Mouse (Mus musculus): ENCODE data around the gene Mrpl58. TPM values are rescaled to one million over a fixed set of nuclear protein-coding genes. Genes with fewer than 3 reads are reported as not detected.

Gene Mrpl58
- polyA plus RNA-seq (2016; fragmentation: Nextera tagmentation; extraction: Ambion mirVana), result 175 and 182 TPM in 2 replicates

DNA sequence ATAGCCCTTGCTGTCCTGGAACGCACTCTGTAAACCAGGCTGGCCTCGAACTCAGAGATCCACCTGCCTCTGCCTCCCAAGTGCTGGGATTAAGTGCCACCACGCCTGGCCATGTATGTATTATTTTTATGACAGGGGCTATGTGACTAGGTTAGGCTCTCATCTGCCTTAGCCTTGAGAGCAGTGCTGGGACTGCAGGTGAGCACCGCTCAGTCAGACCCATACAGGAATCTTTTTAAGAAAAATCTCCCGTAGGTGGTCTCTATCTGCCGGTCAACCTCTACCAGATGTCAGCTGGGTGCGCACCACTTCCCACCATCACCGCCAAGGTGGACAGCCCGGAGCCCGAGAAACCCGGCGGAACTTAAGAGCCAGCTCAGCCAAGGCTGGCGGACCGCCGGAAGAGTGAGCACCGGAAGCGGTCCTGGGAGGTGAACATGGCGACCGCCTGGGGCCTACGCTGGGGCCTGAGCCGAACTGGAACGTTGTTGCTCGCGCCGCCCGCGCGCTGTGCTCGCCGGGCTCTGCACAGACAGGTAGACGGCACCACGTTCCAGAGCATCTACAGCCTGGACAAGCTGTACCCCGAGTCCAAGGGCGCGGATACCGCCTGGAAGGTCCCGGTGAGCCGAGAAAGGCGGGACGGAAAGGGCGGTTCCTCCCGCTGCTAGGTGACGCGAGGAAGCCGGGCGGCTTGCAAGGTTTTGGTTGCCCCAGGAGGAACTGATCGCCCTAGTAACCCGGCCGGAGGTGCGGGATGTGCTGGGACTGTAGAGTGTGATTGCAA lies at the start of gene Mrpl58:
Mrpl58 (plus strand) TSS at position 415 of the 787 bp plus-strand sequence.
- Histone ChIP-seq H3K4me1 (replicated peaks) (peaks cover 12% of the 10 kb centered on the region), H3K27me3 (no peaks in the 10 kb centered on the region), H3K27ac (peak within 1 kb of the TSS; percentile 94), H3K9me3 (no peaks in the 10 kb centered on the region), H3K4me2 (peak within 1 kb of the TSS; percentile 83), H3K4me3 (replicated peaks) (peak within 1 kb of the TSS; percentile 84), H3K36me3 (peaks cover 32% of the 10 kb centered on the region), H3K9ac (replicated peaks) (peak within 1 kb of the TSS; percentile 89)
- ATAC-seq (ENCODE audit: insufficient number of reproducible peaks, insufficient read depth, low FRiP score, low TSS enrichment, low read depth), result peak; percentile 82
- WGBS, result 3% methylated on average over 50 of the region's 50 CpGs

DNA sequence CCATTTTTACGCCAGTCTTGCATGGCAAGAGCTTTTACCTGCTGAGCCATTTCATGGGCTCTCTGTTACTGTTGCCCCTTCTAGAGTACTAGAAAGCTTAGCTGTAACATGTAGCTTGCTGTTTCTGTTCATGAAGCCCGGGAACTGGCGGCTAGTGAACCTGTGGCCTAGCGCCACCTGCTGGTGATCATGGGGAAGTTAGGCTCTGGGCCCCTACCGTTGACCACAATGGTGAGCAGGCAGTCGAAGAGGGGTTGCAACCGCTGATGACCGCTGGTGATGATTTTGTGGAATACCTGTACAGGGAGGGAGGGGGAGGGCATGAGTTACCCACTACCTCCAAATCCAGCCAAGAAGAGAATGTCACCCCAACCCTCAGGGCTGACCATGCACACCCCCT lies 49.4 kb upstream of the Mrpl58 start:
- H3K4me1 ChIP-seq (replicated peaks), result peaks cover 3% of the 10 kb centered on the region
- H3K4me2 ChIP-seq, result no peak overlapping the region
- 12% methylated on average over 8 of the region's 8 CpGs for WGBS
- H3K27ac ChIP-seq, result no peak overlapping the region
- ATAC-seq (ENCODE audit: insufficient number of reproducible peaks, insufficient read depth, low FRiP score, low TSS enrichment, low read depth), result peak; percentile 11; the same call in 1 of the 2 replicates
- H3K27me3 ChIP-seq, result peaks cover 56% of the 10 kb centered on the region
- 0 out of 2 replicates have a peak overlapping the region, but pooled peaks have one; percentile 2 for H3K9ac ChIP-seq (replicated peaks)
- no peak overlapping the region for H3K4me3 ChIP-seq (replicated peaks)
- no peaks in the 10 kb centered on the region for H3K36me3 ChIP-seq
- H3K9me3 ChIP-seq, result no peaks in the 10 kb centered on the region

DNA sequence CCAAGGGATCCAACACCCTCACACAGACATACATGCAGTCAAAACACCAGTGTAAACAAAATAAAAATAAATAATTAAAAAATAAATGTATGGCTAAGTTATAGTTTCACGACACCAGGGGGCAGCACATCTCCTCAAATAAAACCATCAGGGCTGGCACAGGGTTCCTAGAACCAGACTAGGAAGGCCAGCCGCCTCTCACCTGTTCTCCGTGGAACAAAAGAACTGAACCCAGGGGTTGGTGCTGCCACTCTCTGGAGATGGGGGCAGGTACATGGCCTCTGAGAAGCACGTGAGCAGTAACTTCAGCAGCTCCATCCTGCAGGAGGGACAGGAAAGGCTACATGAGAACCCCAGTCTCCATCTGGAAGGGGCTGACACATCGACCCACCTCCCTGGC lies 45.1 kb upstream of the Mrpl58 start:
- no peaks in the 10 kb centered on the region for H3K9me3 ChIP-seq
- no peak overlapping the region for H3K9ac ChIP-seq (replicated peaks)
- no peaks in the 10 kb centered on the region for H3K36me3 ChIP-seq
- ATAC-seq (ENCODE audit: insufficient number of reproducible peaks, insufficient read depth, low FRiP score, low TSS enrichment, low read depth), result no peak
- H3K4me3 ChIP-seq (replicated peaks), result no peak overlapping the region
- WGBS, result 21% methylated on average over 5 of the region's 5 CpGs
- H3K27ac ChIP-seq, result no peak overlapping the region
- H3K27me3 ChIP-seq, result peaks cover 43% of the 10 kb centered on the region
- H3K4me2 ChIP-seq, result no peak overlapping the region
- H3K4me1 ChIP-seq (replicated peaks), result peaks cover 3% of the 10 kb centered on the region; the same call in 1 of the 2 replicates

GRCm38 (mm10) chr11:115359293-115359692 lies 44.3 kb upstream of the Mrpl58 start:
- Histone ChIP-seq H3K4me2 (no peak overlapping the region), H3K27me3 (peaks cover 50% of the 10 kb centered on the region), H3K36me3 (no peaks in the 10 kb centered on the region), H3K9ac (replicated peaks) (no peak overlapping the region; the same call in 1 of the 2 replicates), H3K27ac (no peak overlapping the region), H3K4me3 (replicated peaks) (no peak overlapping the region), H3K9me3 (no peaks in the 10 kb centered on the region), H3K4me1 (replicated peaks) (peaks cover 3% of the 10 kb centered on the region; the same call in 1 of the 2 replicates)
- 63% methylated on average over 3 of the region's 3 CpGs for WGBS
- no peak for ATAC-seq (ENCODE audit: insufficient number of reproducible peaks, insufficient read depth, low FRiP score, low TSS enrichment, low read depth)

DNA sequence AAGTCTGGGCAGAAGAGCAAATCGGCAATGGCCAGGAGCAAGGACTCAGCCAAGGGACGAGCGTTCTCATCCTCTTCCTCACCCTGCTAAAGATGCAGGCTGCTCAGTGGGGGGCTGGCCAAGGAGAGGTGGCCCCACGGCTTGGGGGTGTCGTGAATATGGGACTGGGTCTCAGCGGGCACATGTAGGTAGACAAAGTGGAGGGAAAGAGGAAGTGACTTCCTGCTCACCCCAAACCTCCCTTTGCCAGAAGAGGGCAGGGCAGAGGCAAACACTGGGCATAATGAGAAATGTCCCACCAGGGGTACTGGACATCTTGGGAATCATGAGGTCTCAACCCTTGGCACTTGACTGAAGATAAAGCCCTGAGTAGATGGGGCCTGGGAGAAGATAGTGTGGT lies 43.8 kb upstream of the Mrpl58 start:
- 78% methylated on average over 6 of the region's 6 CpGs for WGBS
- H3K27ac ChIP-seq, result no peak overlapping the region
- H3K4me1 ChIP-seq (replicated peaks), result peaks cover 3% of the 10 kb centered on the region; the same call in 1 of the 2 replicates
- no peak overlapping the region for H3K4me3 ChIP-seq (replicated peaks)
- H3K9me3 ChIP-seq, result no peaks in the 10 kb centered on the region
- peaks cover 50% of the 10 kb centered on the region for H3K27me3 ChIP-seq
- no peak for ATAC-seq (ENCODE audit: insufficient number of reproducible peaks, insufficient read depth, low FRiP score, low TSS enrichment, low read depth)
- no peak overlapping the region for H3K4me2 ChIP-seq
- H3K9ac ChIP-seq (replicated peaks), result no peak overlapping the region; the same call in 1 of the 2 replicates
- H3K36me3 ChIP-seq, result no peaks in the 10 kb centered on the region

- no peak overlapping the region for H3K4me2 ChIP-seq
- H3K27ac ChIP-seq, result no peak overlapping the region
- H3K4me3 ChIP-seq (replicated peaks), result no peak overlapping the region
- no peaks in the 10 kb centered on the region for H3K9me3 ChIP-seq
- H3K9ac ChIP-seq (replicated peaks), result no peak overlapping the region
- no peaks in the 10 kb centered on the region for H3K36me3 ChIP-seq
- no peak for ATAC-seq (ENCODE audit: insufficient number of reproducible peaks, insufficient read depth, low FRiP score, low TSS enrichment, low read depth)
- H3K27me3 ChIP-seq, result peaks cover 64% of the 10 kb centered on the region
- WGBS, result 77% methylated on average over 3 of the region's 3 CpGs
- H3K4me1 ChIP-seq (replicated peaks), result peaks cover 15% of the 10 kb centered on the region
Measured at GRCm38 (mm10) chr11:115364136-115364535, 39.4 kb upstream of the Mrpl58 start.

- ATAC-seq (ENCODE audit: insufficient number of reproducible peaks, insufficient read depth, low FRiP score, low TSS enrichment, low read depth), result peak; percentile 54; the same call in 1 of the 2 replicates
- Histone ChIP-seq H3K4me3 (replicated peaks) (no peak overlapping the region), H3K4me2 (no peak overlapping the region), H3K27ac (no peak overlapping the region), H3K4me1 (replicated peaks) (peaks cover 12% of the 10 kb centered on the region), H3K36me3 (no peaks in the 10 kb centered on the region), H3K9me3 (no peaks in the 10 kb centered on the region), H3K27me3 (peaks cover 78% of the 10 kb centered on the region), H3K9ac (replicated peaks) (no peak overlapping the region)
- 42% methylated on average over 7 of the region's 7 CpGs for WGBS
Measured at GRCm38 (mm10) chr11:115366039-115366705, 37.4 kb upstream of the Mrpl58 start.

DNA sequence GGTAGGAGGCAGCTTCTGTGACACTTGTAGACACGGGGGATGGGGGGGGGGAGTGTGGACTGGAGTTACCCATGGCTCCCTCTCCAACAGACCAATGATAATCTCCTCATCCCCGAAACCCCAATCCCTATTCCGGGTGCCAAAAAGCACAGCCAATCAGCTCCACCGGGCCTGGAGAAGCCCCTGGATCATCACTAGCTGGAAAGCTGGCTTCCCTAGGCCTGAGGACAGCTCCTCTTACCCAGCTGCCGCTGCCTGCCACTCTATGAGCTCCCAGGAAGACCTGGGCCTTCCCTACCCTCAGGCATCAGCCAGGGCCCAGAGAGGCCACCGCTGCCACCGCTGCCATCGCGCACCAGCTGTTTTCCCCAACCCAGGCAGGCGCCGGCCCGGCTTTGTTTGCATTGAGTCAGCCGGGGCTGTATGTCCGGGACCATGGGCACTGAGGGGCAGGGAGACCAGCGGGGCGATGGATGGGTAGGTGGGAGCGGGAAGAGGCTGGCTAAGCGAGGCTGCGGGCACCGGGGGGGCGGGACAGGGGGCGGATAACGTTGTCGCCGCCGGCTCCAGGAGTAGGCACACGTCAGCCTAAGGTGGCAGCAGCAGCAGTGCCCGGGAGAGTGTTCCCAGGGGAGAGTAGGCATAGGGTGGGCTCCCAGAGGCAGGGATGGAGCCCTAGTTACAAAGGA lies 36.7 kb upstream of the Mrpl58 start:
- peak overlapping the region; percentile 48 for H3K4me3 ChIP-seq (replicated peaks)
- WGBS, result 2% methylated on average over 26 of the region's 28 CpGs
- peaks cover 12% of the 10 kb centered on the region for H3K4me1 ChIP-seq (replicated peaks)
- no peak for ATAC-seq (ENCODE audit: insufficient number of reproducible peaks, insufficient read depth, low FRiP score, low TSS enrichment, low read depth)
- no peak overlapping the region for H3K27ac ChIP-seq
- H3K36me3 ChIP-seq, result no peaks in the 10 kb centered on the region
- peak overlapping the region; percentile 48; the same call in 1 of the 2 replicates for H3K9ac ChIP-seq (replicated peaks)
- peak overlapping the region; percentile 74 for H3K4me2 ChIP-seq
- peaks cover 84% of the 10 kb centered on the region for H3K27me3 ChIP-seq
- no peaks in the 10 kb centered on the region for H3K9me3 ChIP-seq

GRCm38 (mm10) chr11:115367395-115367944 lies 36.1 kb upstream of the Mrpl58 start, which contains the start of gene Hid1:
TSS of gene Hid1 (minus strand) at chr11:115367756.
- Histone ChIP-seq H3K36me3 (no peaks in the 10 kb centered on the region), H3K27ac (no peak within 1 kb of the TSS), H3K4me3 (replicated peaks) (peak within 1 kb of the TSS; percentile 48), H3K9me3 (no peaks in the 10 kb centered on the region), H3K27me3 (peaks cover 91% of the 10 kb centered on the region), H3K4me1 (replicated peaks) (peaks cover 12% of the 10 kb centered on the region), H3K9ac (replicated peaks) (peak within 1 kb of the TSS; percentile 48; the same call in 1 of the 2 replicates), H3K4me2 (peak within 1 kb of the TSS; percentile 74)
- 1% methylated on average over 39 of the region's 39 CpGs for WGBS
- ATAC-seq (ENCODE audit: insufficient number of reproducible peaks, insufficient read depth, low FRiP score, low TSS enrichment, low read depth), result no peak

DNA sequence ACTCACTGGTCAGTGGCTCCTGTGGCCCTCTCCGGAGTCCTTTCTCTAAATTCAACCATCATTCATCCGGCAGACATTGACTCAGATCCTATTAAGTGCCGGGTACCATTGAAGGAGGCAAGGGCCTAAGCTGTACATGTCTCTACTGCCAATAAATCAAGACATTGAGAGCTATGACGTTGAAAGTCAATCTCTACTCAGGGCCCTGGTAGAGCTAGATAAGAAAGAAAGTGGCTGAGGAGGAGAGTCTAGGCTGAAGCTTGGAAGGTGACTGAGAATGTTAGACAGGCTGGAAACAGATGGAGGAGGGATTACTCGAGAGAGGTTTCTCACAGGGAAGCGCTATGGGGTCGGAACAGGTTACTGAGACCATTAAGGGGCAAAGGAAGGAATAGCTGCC lies 33.2 kb upstream of the Mrpl58 start:
- 46% methylated on average over 7 of the region's 7 CpGs for WGBS
- Histone ChIP-seq H3K27me3 (peaks cover 99% of the 10 kb centered on the region), H3K4me3 (replicated peaks) (no peak overlapping the region), H3K9me3 (no peaks in the 10 kb centered on the region), H3K36me3 (no peaks in the 10 kb centered on the region), H3K4me1 (replicated peaks) (peaks cover 18% of the 10 kb centered on the region), H3K27ac (no peak overlapping the region), H3K9ac (replicated peaks) (no peak overlapping the region), H3K4me2 (no peak overlapping the region)
- ATAC-seq (ENCODE audit: insufficient number of reproducible peaks, insufficient read depth, low FRiP score, low TSS enrichment, low read depth), result no peak

Measured in limb, embryonic 12.5 days (tissue).